Mouse (Mus musculus): ENCODE measurements around the gene Dcxr. TPM values are rescaled to one million over a fixed set of nuclear protein-coding genes. Genes with fewer than 3 reads are reported as not detected.

The Dcxr gene
- total RNA-seq, 1 experiment: 43.6 TPM

DNA sequence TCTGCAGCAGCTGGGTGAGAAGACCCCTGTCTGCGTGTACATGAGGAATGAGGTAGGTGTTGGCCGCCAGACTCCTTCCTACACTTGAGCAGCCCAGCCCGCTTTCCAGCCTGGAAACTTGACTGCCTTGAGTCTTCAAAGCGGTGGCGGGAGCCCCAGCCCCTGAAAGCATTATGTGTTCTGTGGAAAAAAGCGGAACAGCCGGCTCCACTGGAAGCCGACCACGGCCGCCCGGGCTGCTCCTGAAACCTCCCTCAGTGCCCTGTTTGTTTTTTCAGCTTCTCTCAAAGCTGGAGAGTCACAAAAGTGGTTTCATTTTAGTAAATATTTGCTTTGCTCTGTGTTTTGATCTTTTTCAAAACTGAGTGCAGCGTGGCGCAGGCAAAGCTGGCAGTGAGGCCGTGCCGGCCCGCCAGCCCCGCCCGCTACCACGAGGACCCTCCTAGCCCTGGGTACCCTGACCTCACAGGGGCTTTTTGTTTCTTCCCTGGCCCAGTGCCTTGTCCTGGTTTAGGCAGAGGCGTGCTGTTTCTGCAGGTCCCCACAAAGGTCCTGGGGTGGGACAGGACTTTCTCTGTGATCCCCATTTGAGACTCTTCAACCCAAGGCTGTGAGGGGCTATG, 40.3 kb downstream of the Dcxr start:
- Histone ChIP-seq H3K27ac (ENCODE audit: insufficient read depth, low read depth, low read length, poor library complexity, severe bottlenecking) (no peak overlapping the region), H3K36me3 (ENCODE audit: control insufficient read depth, insufficient read depth, low read length, poor library complexity, severe bottlenecking) (peaks cover 44% of the 10 kb centered on the region), H3K9ac (ENCODE audit: insufficient read depth, low read depth, low read length, poor library complexity, severe bottlenecking) (no peak overlapping the region), H3K4me3 (ENCODE audit: insufficient read depth in 1 of 2, low read depth in 1 of 2, low read length in 2 of 2, poor library complexity in 1 of 2, severe bottlenecking in 1 of 2) (no peak overlapping the region), H3K9me3 (ENCODE audit: control insufficient read depth, insufficient read depth, low read depth, low read length) (no peaks in the 10 kb centered on the region), H3K4me1 (ENCODE audit: control insufficient read depth in 2 of 2, insufficient read depth in 2 of 2, low read length in 2 of 2, poor library complexity in 1 of 2) (peaks cover 0 to 7% of the 10 kb centered on the region in 2 experiments; a peak in 1 of 4 replicates)
- no peak for DNase-seq (ENCODE audit: low read depth, low spot score)
- TF ChIP-seq ZNF384 (IDR thresholded peaks at IDR 0.05; ENCODE audit: low read depth, low read length) (no peak), CHD2 (IDR thresholded peaks at IDR 0.05; ENCODE audit: low read depth, low read length) (no peak), MAFK (IDR thresholded peaks at IDR 0.05; ENCODE audit: insufficient read depth, low read depth, low read length) (no peak), HCFC1 (IDR thresholded peaks at IDR 0.05; ENCODE audit: borderline replicate concordance, insufficient read depth, low read length) (no peak), ZC3H11A (IDR thresholded peaks at IDR 0.05; ENCODE audit: borderline replicate concordance, low read depth, low read length) (no peak)
- in situ Hi-C loops (cut with MboI; ENCODE audit: low sequenced_read_pairs in 2 of 2, unreplicated experiment in 2 of 2): no loop called here

DNA sequence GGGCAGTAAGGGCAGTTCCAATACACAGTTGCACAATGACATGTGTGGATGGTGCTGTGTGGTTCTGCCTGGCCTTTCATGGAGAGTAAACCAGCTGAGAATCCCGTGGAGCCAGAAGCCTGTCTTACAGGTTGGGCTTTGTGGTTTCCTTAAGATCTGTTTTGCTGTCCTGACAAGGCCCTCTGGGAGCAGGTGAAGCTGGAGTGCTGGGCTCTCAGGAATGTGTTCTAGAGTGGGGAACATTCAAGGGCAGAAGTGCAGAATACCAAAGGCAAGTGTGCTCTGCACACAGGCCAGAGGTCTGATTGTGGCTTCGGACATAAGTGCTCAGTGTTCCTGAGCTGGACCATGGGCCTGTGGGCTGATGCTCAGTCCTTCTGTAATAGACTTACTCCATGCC, 42.4 kb downstream of the Dcxr start:
- H3K9ac ChIP-seq (ENCODE audit: insufficient read depth, low read depth, low read length, poor library complexity, severe bottlenecking): no peak overlapping the region

DNA sequence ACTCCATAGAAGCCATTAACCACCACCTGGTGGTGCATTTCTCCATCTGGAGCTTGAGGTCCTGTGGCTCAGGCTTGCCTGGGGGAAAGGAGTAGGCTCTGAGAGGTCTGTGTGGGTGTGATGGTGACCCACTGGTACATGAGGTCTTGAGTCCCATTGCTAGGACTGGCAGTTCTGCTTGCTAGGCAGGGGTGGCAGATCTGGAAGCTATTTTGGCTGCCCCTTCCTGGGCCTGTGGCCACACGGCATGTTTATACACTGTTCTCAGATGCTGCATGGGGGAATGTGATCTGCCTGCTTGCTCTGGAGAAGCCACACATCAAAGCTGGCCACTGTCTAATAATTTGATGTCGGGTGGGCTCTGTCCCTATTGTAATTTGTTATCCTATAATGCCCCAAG, 43.0 kb downstream of the Dcxr start:
- Histone ChIP-seq H3K9me3 (ENCODE audit: control insufficient read depth, insufficient read depth, low read depth, low read length) (no peaks in the 10 kb centered on the region), H3K9ac (ENCODE audit: insufficient read depth, low read depth, low read length, poor library complexity, severe bottlenecking) (no peak overlapping the region), H3K27ac (ENCODE audit: insufficient read depth, low read depth, low read length, poor library complexity, severe bottlenecking) (no peak overlapping the region), H3K4me3 (ENCODE audit: insufficient read depth in 1 of 2, low read depth in 1 of 2, low read length in 2 of 2, poor library complexity in 1 of 2, severe bottlenecking in 1 of 2) (no peak overlapping the region), H3K36me3 (ENCODE audit: control insufficient read depth, insufficient read depth, low read length, poor library complexity, severe bottlenecking) (peaks cover 55% of the 10 kb centered on the region), H3K4me1 (ENCODE audit: control insufficient read depth in 2 of 2, insufficient read depth in 2 of 2, low read length in 2 of 2, poor library complexity in 1 of 2) (peaks cover 0 to 7% of the 10 kb centered on the region in 2 experiments; a peak in 1 of 4 replicates)
- in situ Hi-C loops (cut with MboI; ENCODE audit: low sequenced_read_pairs in 2 of 2, unreplicated experiment in 2 of 2): no loop called here
- no peak for DNase-seq (ENCODE audit: low read depth, low spot score)
- no peak for TF ChIP-seq ZC3H11A (IDR thresholded peaks at IDR 0.05; ENCODE audit: borderline replicate concordance, low read depth, low read length)
- TF ChIP-seq ZNF384 (IDR thresholded peaks at IDR 0.05; ENCODE audit: low read depth, low read length): no peak
- TF ChIP-seq HCFC1 (IDR thresholded peaks at IDR 0.05; ENCODE audit: borderline replicate concordance, insufficient read depth, low read length): no peak
- TF ChIP-seq MAFK (IDR thresholded peaks at IDR 0.05; ENCODE audit: insufficient read depth, low read depth, low read length): no peak
- no peak for TF ChIP-seq CHD2 (IDR thresholded peaks at IDR 0.05; ENCODE audit: low read depth, low read length)

More for the DNA sequence above, 42.4 kb downstream of the Dcxr start:
- Histone ChIP-seq H3K36me3 (ENCODE audit: control insufficient read depth, insufficient read depth, low read length, poor library complexity, severe bottlenecking) (peaks cover 56% of the 10 kb centered on the region), H3K27ac (ENCODE audit: insufficient read depth, low read depth, low read length, poor library complexity, severe bottlenecking) (no peak overlapping the region), H3K9me3 (ENCODE audit: control insufficient read depth, insufficient read depth, low read depth, low read length) (no peaks in the 10 kb centered on the region), H3K4me1 (ENCODE audit: control insufficient read depth in 2 of 2, insufficient read depth in 2 of 2, low read length in 2 of 2, poor library complexity in 1 of 2) (peaks cover 0 to 7% of the 10 kb centered on the region in 2 experiments; a peak in 1 of 4 replicates), H3K4me3 (ENCODE audit: insufficient read depth in 1 of 2, low read depth in 1 of 2, low read length in 2 of 2, poor library complexity in 1 of 2, severe bottlenecking in 1 of 2) (no peak overlapping the region)
- no peak for TF ChIP-seq ZNF384 (IDR thresholded peaks at IDR 0.05; ENCODE audit: low read depth, low read length)
- TF ChIP-seq MAFK (IDR thresholded peaks at IDR 0.05; ENCODE audit: insufficient read depth, low read depth, low read length): no peak
- no peak for TF ChIP-seq ZC3H11A (IDR thresholded peaks at IDR 0.05; ENCODE audit: borderline replicate concordance, low read depth, low read length)
- no peak for TF ChIP-seq CHD2 (IDR thresholded peaks at IDR 0.05; ENCODE audit: low read depth, low read length)
- TF ChIP-seq HCFC1 (IDR thresholded peaks at IDR 0.05; ENCODE audit: borderline replicate concordance, insufficient read depth, low read length): no peak
- in situ Hi-C loops (cut with MboI; ENCODE audit: low sequenced_read_pairs in 2 of 2, unreplicated experiment in 2 of 2): no loop called here
- DNase-seq (ENCODE audit: low read depth, low spot score): no peak

DNA sequence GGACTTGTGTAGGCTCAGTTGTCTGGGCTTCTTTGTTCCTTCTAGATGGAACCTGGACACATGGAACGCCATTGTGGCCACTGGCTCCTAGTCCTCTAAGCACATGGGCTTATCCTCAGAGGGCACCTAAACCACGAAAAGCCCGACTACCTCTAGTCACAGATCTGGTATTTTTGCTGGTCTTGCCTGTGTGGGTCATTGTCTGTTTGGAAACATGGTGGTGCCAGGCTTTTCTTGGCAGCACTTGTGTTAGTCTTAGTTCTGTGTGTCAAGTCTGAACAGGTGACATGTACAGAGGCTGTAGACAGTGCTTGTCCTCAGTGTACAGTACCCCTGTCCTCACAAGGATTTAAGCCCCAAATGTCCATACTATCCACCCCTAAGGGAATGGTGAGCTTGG, 43.5 kb downstream of the Dcxr start:
- no peak overlapping the region for H3K9ac ChIP-seq (ENCODE audit: insufficient read depth, low read depth, low read length, poor library complexity, severe bottlenecking)
- H3K9me3 ChIP-seq (ENCODE audit: control insufficient read depth, insufficient read depth, low read depth, low read length): no peaks in the 10 kb centered on the region
- peaks cover 55% of the 10 kb centered on the region for H3K36me3 ChIP-seq (ENCODE audit: control insufficient read depth, insufficient read depth, low read length, poor library complexity, severe bottlenecking)
- in situ Hi-C loops (cut with MboI; ENCODE audit: low sequenced_read_pairs in 2 of 2, unreplicated experiment in 2 of 2): no loop called here
- TF ChIP-seq MAFK (IDR thresholded peaks at IDR 0.05; ENCODE audit: insufficient read depth, low read depth, low read length) (no peak), HCFC1 (IDR thresholded peaks at IDR 0.05; ENCODE audit: borderline replicate concordance, insufficient read depth, low read length) (no peak), CHD2 (IDR thresholded peaks at IDR 0.05; ENCODE audit: low read depth, low read length) (no peak), ZC3H11A (IDR thresholded peaks at IDR 0.05; ENCODE audit: borderline replicate concordance, low read depth, low read length) (no peak), ZNF384 (IDR thresholded peaks at IDR 0.05; ENCODE audit: low read depth, low read length) (no peak)
- DNase-seq (ENCODE audit: low read depth, low spot score): no peak
- no peak overlapping the region for H3K27ac ChIP-seq (ENCODE audit: insufficient read depth, low read depth, low read length, poor library complexity, severe bottlenecking)
- H3K4me3 ChIP-seq (ENCODE audit: insufficient read depth in 1 of 2, low read depth in 1 of 2, low read length in 2 of 2, poor library complexity in 1 of 2, severe bottlenecking in 1 of 2): no peak overlapping the region
- H3K4me1 ChIP-seq (ENCODE audit: control insufficient read depth in 2 of 2, insufficient read depth in 2 of 2, low read length in 2 of 2, poor library complexity in 1 of 2): peaks cover 0 to 7% of the 10 kb centered on the region in 2 experiments; a peak in 1 of 4 replicates
